Mouse (Mus musculus) heart, adult 2 months (tissue): Measurements from ENCODE around the gene Plekha8.

Experiments used
- CTCF ChIP-seq: fragments of 200-600 bp; IDR thresholded peaks from 2 replicates; pipeline ENCODE4 v1.8.1; 2022; ENCODE audit warnings: antibody characterized with exemption, mild to moderate bottlenecking, moderate library complexity
- POLR2A ChIP-seq: fragments of 200-500 bp; IDR thresholded peaks from 2 replicates; pipeline ENCODE4 v1.6.1; 2011; ENCODE audit warnings: mild to moderate bottlenecking, low read depth, low read length, control low read depth; ENCODE audit not compliant: insufficient read depth

GRCm38 (mm10) chr6:54549311-54549710 lies 45.6 kb upstream of the Plekha8 start:
- TF ChIP-seq CTCF, result no peak
- TF ChIP-seq POLR2A, result no peak
